8 mouse cellular contexts compared by ENCODE assay signal in genomic region chr1:40115271-40115670, GRCm38 (mm10). TPM values are rescaled to one million over a fixed set of nuclear protein-coding genes. Genes with fewer than 3 reads are reported as not detected.
DNase-seq lines count a peak whose midpoint lies in the region; ATAC-seq and TF ChIP-seq lines count a peak whose summit lies in the region.

No protein-coding gene starts in this region.

- intact Hi-C loops in left cerebral cortex, postnatal 36 days (cut with DNase I) = loop anchor here (2.0 kb wide), 1 partner anchor 430 kb away; no protein-coding TSS in a partner anchor

- peaks cover 5% of the 10 kb centered on the region; the same call in 1 of the 2 replicates for H3K4me1 ChIP-seq in G1E (ENCODE audit: insufficient read depth, low read depth, low read length)

- no peak overlapping the region for H3K4me3 ChIP-seq in G1E (ENCODE audit: low read depth, low read length)

- no peaks in the 10 kb centered on the region; the same call in 1 of the 2 replicates for H3K27me3 ChIP-seq in G1E (ENCODE audit: insufficient read depth, low read length)

- no peak for ATAC-seq in G1E (ENCODE audit: extremely low read depth, insufficient number of reproducible peaks, low FRiP score, poor library complexity, severe bottlenecking)

- 22% methylated on average over 8 of the region's 8 CpGs for WGBS in large intestine, adult 2 months

- no peaks in the 10 kb centered on the region for H3K36me3 ChIP-seq in G1E (replicated peaks)

- DNase-seq in adrenal gland, adult 2 months = peak; percentile 21
- DNase-seq in adrenal gland, postnatal 25 days = no peak
- DNase-seq in left cerebral cortex, adult 18-20 months (ENCODE audit: low spot score in 2 of 2) = peak; percentile 16 to 65
- DNase-seq in left cerebral cortex, postnatal 36 days (ENCODE audit: low spot score in 2 of 2) = no peak
- peak; percentile 40 for DNase-seq in G1E (ENCODE audit: low spot score)
- DNase-seq in cerebellum, postnatal 14 days = peak; percentile 70 to 79
- peak; percentile 58 for DNase-seq in large intestine, adult 2 months (ENCODE audit: low read depth, low spot score)
- peak; percentile 19 for DNase-seq in testis, postnatal 14 days (ENCODE audit: low spot score)

- peak; percentile 93 for TF ChIP-seq CTCF in G1E (IDR thresholded peaks at IDR 0.05; ENCODE audit: low read depth, low read length)

- H3K9me3 ChIP-seq in G1E (replicated peaks) = no peaks in the 10 kb centered on the region

RNA-seq across cellular contexts. Expression of gene Il1r2, which starts 41.4 kb away (rescaled TPM):
- 1 to 10 TPM in 1 of 2 experiments, not detected in 1; 1.3 TPM for total RNA-seq in adrenal gland, adult 2 months (2021)
- polyA plus RNA-seq in adrenal gland, adult 2 months (2012; rRNA removed) = not detected in 2 replicates
- not detected in 2 replicates for total RNA-seq in adrenal gland, postnatal 25 days (2021)
- under 1 TPM in 1 of 2 experiments, not detected in 1; 0.46 TPM for total RNA-seq in left cerebral cortex, adult 18-20 months (2021)
- not detected for total RNA-seq in left cerebral cortex, postnatal 36 days (2021)
- not detected in 2 replicates for total RNA-seq in G1E (2014; fragmentation: Nextera tagmentation)
- 0.49 TPM in 1 of 2 replicates, not detected in the other for total RNA-seq in G1E (2017)
- polyA plus RNA-seq in G1E (2012) = not detected in 2 replicates
- 1.9 and 2.4 TPM in 2 replicates for polyA plus RNA-seq in large intestine, adult 2 months (2012; rRNA removed)

Comparison
In these comparisons a context has a peak if more than half of its experiments do, and no peak if none do; other contexts are left out.
1. DNase-seq: peak in adrenal gland, adult 2 months (single experiment), left cerebral cortex, adult 18-20 months (2 of 2), G1E (single experiment), cerebellum, postnatal 14 days (2 of 2), large intestine, adult 2 months (single experiment) and testis, postnatal 14 days (single experiment); none in adrenal gland, postnatal 25 days (single experiment) and left cerebral cortex, postnatal 36 days (0 of 2).